Mouse (Mus musculus): ENCODE data around the gene Arhgef40.
A peak's percentile ranks its signal among the peaks of the same experiment; 100 is the strongest.

Gene Arhgef40

DNA sequence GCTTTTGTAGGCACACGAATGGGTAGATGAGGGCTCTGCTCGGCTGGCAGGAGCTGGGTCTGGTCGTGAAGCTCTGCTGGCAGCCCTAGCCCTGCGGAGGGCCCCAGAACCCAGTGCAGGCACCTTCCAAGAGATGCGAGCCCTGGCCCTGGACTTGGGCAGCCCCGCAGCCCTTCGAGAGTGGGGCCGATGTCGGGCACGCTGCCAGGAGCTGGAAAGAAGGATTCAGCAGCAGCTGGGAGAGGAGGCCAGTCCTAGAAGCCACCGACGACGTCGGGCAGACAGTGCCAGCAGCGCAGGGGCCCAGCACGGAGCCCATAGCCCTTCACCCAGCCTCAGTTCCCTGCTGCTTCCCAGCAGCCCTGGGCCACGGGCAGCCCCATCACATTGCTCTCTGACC is 12.3 kb downstream of the Arhgef40 start:
- 0 out of 2 replicates have a peak, but pooled peaks have one; percentile 15 for ATAC-seq (ENCODE audit: insufficient number of reproducible peaks, low FRiP score, low TSS enrichment)

DNA sequence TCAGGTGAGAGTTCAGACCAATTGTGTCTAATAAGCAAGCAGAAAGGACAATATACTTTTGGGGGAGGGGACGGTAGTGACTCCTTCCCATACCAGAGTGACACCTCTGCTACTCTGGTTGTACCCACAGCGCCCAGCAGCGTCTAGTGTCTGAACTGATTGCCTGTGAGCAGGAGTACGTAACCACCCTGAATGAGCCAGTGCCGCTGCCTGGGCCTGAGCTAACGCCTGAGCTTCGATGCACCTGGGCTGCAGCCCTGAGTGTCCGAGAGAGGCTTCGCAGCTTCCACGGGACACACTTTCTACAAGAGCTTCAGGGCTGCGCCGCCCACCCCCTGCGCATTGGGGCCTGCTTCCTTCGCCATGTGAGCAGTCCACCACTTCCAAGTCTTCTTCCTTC is 13.0 kb downstream of the Arhgef40 start:
- ATAC-seq (ENCODE audit: insufficient number of reproducible peaks, low FRiP score, low TSS enrichment): no peak

DNA sequence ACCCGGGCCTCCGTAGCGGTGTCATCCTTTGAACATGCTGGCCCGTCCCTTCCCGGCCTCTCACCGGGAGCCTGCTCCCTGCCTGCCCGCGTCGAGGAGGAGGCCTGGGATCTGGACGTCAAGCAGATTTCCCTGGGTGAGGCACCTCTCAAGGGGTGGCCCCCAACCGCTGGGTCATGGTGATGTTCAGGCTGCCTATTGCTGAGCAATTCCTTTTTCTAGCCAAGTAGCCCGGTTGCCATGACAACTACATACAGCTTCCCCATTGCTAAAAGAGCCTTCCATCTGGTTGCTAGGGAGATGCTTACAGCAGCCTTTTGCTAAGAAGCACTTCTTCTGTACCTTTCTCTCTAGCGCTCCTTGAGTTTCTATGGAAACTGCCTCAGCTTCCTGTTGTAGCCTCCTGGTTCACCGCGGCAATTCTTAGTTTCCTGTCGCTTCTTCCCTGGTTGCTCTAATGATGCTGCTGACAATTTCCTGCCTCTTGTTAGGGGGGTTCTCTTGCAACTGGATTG is 19.5 kb downstream of the Arhgef40 start:
- ATAC-seq (ENCODE audit: insufficient number of reproducible peaks, low FRiP score, low TSS enrichment): peak; percentile 59

DNA sequence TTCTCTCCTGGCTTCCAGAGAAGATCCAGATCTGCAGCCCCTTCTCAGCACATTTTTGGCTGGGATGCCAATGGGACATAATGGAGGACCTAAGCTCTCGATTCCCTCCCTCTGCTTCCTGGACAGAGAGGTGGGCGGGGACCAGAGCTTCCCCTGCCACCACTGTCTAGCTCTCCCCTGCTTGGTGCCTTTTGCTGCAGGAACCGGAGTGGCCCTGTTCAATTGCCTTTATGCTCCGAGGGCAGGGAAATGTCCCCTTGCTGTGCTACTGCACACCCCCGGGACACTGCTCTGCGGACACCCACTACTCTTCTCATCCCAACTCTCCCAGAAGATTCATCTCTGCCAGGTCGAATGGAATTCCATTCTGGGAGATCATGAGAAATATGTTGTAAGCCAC is 20.6 kb downstream of the Arhgef40 start:
- ATAC-seq (ENCODE audit: insufficient number of reproducible peaks, low FRiP score, low TSS enrichment): no peak

DNA sequence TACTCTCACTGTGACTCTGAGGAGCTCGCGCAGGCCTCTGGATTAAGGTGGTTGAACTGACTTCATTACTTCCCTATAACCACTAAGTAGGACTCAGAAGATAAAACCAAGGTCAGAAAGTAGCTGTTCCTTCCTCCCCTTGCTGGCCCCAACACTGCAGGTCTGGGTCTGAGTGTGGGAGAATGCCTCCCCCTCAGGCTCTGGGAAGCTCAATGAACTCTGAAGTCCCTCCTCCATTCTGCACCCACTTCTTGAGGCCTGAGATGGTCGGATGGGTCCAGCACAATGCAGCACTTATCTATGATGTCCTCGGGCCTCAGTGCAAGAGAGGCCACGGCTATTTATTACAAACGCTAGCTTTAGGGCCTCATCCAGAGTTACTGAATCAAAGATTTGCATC is 21.1 kb downstream of the Arhgef40 start:
- no peak for ATAC-seq (ENCODE audit: insufficient number of reproducible peaks, low FRiP score, low TSS enrichment)

DNA sequence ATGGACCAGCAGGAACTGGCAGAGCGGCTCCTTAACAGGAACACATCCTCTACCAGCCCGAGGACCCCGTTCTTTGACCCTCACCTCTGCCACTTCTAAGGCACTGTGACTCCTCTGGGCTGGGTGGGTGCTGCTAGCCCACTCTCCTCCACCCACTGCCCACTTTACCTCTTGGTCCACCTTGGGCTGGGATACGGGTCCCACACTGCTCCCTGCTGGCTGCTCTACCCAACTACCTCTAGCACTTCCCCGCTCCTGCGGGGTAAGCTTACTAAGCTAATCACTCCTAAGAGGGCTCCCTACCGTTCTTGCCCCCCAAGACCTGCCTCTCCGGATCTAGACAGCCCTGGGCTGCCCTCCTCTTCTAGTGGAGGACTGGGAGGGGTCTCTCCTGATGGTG is 21.7 kb downstream of the Arhgef40 start:
- no peak for ATAC-seq (ENCODE audit: insufficient number of reproducible peaks, low FRiP score, low TSS enrichment)

DNA sequence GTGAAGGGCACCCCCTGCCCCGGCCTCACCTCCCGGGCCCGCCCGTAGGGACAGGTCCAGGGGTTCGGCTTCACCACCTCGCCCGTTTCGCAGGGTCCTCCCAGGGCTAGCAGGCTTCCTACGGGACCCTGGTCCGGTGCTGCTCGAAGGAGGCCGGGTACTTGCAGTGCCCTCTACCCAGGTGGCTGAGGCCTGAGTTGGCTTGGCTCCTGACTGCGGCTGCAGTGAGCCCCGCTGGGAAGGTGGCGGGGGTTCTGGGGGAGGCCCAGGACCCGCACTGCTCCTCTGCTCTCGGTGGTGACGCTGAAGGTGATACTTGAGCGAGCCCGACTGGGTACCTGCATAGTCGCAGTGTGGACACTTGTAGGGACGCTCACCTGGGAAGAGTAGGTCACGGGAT is 22.3 kb downstream of the Arhgef40 start:
- ATAC-seq (ENCODE audit: insufficient number of reproducible peaks, low FRiP score, low TSS enrichment): no peak

DNA sequence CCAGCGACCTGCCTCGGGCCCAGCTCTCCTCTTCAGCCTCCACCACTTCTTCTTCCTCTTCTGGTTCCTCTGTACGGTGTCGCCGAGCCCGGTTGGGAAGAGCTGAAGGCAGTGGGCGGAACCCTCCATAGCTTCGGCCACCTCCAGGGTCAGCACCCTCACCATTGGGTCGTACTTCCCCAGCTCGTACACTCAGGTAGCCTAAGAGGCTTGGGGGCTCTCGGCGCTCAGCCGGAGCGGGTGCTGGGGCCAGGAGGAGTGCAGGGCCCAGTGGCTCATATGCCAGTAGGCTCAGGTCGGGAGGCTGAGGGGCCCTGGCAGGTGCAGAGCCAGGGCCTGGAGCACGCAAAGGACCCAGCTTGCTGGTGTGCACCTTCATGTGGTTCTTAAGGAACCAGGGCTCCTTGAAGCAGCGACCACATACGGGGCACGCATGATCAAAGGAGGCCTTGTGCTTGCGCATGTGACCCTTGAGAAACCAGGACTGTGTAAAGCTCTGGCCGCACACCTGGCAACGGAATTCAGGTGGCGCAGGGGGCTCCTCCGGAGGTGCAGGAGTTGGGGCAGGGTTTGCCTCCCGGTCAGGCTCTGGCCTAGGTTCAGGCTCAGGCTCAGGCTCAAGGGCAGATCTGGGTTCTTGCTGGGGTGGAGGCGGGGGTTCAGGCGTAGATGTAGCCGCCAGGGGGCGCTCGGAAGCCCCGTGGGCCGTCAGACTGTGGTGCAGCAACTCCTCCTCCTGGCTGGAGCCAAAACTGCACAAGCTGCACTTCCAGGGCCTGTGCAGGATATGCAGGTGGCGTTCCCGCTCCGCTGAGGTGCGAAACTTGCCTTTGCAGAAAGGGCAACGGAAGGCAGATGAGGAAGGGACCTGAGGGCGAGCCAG is 24.0 kb downstream of the Arhgef40 start:
- peak; percentile 59 for ATAC-seq (ENCODE audit: insufficient number of reproducible peaks, low FRiP score, low TSS enrichment)

DNA sequence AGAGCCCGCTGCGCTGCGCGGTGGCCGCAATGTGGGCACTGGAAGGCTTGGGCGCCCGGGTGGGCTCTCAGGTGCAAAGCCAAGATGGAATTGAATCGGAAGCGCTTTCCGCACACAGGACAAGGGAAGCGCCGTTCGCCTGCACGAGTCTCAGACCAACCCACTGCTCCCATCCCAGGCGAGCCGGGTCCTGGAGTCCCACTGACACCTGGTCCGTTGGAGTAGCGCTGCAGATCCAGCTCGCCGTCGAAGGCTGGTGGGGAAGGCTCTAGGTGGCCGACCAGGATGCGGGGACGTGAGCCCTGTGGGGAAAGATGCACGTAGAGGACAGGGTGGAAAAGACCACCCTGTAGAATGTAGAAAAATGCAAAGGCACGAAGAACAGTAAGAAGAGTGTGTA is 24.8 kb downstream of the Arhgef40 start:
- no peak for ATAC-seq (ENCODE audit: insufficient number of reproducible peaks, low FRiP score, low TSS enrichment)

DNA sequence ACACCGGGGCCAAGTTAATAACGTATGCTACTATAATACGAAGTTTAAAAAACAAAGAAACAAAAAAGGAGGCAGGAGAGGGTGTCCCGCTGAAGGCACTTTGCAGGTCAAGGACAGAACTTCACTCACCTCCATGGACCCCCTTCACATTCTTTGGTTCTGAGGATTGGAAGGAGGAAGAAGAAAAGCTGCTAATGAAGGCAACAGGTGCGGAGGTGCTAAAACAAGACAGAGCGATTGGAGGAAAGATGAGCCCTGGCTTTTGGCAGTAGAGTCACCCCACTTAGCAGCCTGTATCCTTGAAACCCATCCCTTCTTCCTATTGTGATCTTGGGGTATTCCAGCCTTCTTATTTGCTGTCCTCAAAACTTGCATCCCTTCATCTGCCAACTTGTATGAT is 25.3 kb downstream of the Arhgef40 start:
- ATAC-seq (ENCODE audit: insufficient number of reproducible peaks, low FRiP score, low TSS enrichment): no peak

DNA sequence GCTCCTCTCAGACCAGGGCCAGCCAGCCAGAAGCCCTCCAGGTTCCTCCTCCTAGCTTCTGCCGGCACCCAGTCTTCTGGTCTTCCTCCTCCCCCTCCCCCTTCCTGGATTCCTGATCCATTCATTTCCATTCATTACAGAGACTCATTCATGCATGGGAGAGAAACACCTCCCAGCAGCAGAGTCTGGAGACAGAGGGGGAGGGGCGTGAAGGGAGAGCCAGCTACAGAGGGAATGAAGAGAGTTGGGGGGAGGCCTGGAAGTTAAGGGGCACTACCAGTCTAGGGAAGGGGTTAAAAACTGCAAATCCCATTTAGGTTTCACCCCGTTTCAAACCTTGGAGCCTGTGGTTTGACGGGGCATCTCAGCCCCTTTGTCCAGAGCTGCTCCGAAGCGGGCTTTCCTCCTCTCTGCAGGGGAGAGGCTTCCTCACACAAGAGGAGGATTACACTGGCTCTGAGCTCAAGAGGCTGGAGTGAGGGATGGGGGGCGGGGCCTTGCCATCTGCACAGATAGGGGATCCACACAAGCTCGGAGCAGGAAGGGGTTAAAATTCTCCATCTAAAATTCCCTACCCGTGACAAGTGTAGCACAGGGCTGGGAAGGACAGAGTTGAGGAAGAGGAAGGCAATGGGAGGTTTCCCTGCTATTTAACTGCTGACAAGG is 26.1 kb downstream of the Arhgef40 start:
- ATAC-seq (ENCODE audit: insufficient number of reproducible peaks, low FRiP score, low TSS enrichment): no peak

DNA sequence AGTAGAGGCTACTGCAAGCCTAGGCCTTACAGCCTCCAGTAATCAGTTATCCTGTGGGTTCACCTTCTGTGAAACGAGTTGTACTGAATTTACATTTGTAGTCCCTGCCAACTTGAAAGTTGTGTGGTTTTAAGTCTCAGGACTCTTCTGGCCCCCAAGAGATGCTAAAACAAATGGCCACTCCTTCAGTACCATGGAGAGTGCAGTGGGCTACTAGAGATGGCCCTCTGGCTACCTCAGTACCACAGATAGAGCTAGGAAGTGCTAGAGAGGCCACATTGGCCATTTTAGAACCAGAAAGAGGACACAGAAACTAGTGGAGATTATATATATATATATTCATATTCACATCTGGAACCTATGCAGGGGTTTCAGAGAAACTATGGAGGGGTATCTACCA is 27.2 kb downstream of the Arhgef40 start:
- no peak for ATAC-seq (ENCODE audit: insufficient number of reproducible peaks, low FRiP score, low TSS enrichment)

DNA sequence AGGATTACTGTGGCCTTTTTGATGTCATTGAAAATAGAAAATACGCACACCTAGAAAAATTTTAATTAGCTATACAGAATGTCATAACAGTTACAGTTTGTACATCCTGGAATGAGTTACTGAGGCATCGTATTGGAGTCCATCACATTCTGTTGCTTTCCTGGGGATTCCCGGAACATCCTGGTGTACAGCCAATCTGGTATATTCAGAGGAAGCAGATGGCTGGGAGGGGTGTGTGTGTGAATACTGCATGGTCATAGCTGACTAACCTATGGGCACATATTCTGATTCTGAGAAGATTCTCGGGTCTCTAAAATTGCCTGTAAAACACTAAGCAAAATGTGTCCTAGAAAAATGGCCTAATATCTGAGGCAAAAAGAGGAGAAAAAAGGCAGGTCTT is 27.6 kb downstream of the Arhgef40 start:
- ATAC-seq (ENCODE audit: insufficient number of reproducible peaks, low FRiP score, low TSS enrichment): peak; percentile 26; the same call in 1 of the 2 replicates

DNA sequence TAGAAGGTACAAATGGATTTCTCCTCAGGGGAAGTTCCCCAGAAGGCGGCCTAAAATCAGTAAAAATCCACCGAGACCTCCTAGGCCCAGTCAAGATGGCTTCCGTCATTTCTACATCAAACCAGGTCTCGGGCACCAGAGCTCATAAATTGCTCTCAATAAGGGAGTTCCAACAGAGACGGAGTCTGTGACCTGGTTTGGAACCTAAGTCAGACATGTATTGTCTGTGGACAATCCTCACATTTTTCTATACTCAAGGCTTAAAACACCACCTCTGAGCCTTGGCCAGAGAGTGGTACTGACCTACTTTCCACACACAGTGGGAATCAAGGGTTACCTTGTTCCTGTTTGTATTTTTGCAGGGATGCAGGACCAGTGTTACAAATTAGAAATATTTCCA is 28.0 kb downstream of the Arhgef40 start:
- ATAC-seq (ENCODE audit: insufficient number of reproducible peaks, low FRiP score, low TSS enrichment): no peak

DNA sequence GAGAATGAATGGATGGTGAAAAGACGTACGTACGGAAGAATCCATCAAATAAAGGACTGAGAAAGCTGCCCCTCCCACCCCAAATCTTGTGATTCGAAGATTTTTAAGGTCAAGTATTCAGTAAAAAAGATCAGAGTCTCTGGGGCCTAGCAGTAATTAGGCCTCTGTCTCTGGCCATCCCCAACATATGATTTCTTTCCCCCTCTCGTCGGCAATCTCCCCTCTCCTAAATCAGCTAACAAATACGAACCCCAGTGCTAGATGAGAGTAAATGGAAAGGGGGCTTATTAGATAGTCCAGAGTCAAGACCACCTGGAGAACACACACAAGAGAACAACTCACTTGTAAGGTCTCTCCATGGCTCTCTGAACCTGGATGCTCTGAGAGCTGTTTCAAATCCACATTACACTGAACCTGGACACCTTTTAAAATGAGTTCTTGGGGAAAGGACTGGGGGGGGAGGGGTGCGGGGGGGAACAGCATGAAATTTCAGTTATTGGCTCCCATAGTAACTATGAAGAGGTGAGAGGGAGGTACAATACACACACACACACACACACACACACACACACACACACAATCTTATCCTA is 28.6 kb downstream of the Arhgef40 start:
- ATAC-seq (ENCODE audit: insufficient number of reproducible peaks, low FRiP score, low TSS enrichment): no peak

DNA sequence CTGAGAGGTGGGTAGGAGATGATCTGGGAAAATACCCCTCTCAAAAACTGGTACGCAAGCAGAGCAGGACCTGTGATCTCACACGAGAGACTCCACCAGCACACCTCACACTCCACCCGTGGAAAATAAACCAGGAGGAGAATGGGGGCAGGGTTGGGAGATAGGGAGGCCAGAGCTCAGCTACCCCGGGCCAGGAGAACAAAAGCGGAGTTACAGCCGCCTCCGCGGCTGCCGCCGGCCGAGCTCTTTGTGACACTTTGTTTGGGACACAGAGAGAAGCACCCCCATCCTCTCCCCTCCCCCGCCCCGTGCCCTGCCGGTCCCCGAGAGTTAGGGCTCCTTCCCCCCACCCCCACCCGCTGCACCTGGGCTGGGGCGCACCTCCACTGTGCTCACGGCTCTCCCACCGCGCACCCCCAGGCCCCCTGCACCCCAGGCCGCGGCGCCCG is 29.3 kb downstream of the Arhgef40 start:
- ATAC-seq (ENCODE audit: insufficient number of reproducible peaks, low FRiP score, low TSS enrichment): peak; percentile 11; the same call in 1 of the 2 replicates

DNA sequence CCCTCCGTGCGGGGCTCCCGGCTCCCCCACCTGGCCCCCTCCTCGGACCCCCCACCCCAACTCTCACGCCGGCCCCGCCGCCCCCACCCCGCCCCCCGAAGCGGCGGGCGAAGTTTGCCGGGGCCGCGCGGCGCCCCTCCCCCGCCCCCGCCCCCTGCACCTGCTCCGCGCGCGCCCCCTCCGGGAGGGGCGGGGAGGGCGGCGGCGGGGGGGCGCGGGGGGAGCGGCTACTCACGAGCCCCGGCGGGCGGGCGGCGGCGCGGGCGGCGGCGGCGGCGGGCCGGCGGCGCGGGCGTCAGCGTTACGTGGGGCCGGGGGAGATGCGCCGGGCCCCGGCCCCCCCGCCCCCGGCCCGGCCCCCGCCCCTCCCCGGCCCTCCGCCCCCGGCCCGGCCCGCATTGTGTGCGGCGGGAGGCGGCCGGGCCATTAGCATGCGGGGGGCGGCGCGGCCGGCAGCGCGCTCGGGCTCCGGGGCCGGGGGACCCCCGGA is 29.8 kb downstream of the Arhgef40 start:
- ATAC-seq (ENCODE audit: insufficient number of reproducible peaks, low FRiP score, low TSS enrichment): no peak

DNA sequence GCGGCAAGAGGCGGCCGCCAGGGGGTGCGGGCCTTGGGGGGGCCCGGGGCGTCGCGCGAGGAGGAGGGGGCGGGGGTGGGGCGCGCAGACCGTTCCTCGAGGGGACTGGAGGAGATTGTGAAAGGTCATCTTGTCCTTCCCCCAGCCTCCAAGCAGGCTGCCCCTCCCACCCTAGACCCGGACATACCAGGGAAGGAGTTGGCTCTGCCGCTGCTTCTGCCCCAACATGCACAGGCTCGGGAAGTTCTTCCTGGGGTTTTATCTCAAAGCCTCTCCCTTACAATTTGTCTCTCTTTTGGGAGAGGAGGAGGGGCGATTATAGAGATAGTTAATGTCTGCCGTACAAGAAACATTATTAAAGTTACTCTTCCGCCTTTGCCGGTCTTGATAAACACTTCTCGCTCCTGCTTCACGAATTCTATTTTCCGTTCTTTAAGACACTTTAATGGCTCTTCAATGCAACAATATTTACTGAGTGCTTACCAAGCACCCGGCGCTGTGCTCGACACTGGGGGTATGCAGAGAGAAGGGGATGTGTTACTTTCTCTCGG is 30.3 kb downstream of the Arhgef40 start:
- ATAC-seq (ENCODE audit: insufficient number of reproducible peaks, low FRiP score, low TSS enrichment): no peak

DNA sequence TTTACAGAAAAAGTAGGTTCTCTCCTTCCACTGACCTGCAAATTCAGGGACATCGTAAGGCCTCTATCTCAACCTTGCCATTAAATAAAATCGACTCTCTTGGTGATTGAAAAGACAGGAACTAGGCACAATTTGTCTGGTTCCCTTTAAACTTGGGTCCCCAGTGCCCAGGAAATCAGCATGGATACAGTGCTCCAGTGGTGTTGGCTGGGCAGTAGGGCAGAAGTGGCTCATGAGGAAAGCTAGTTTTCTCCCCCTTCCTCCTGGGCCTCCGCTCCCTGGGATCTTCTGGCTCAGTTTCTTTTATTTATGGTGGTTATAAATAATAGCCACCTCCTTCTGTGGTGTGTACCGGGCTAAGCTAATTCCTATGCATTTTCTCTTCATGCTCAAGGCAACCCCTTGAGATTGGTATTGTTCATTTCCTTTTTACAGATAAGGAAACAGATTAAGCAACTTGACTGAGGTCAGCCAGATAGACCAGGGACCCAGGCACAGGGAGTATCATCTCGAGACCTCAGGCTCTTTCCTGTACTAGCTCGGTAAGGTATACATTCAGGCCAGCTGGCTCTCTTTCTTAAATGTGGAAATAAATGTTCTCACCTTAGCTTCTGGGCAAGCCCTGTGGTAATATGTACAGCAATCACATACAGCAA is 31.1 kb downstream of the Arhgef40 start, which contains the start of gene Tmem253:
TSS of gene Tmem253 (plus strand) at position 214 of the 656 bp plus-strand sequence.
- no peak for ATAC-seq (ENCODE audit: insufficient number of reproducible peaks, low FRiP score, low TSS enrichment)

Data from cerebellum, adult (tissue).